Mouse (Mus musculus) right cerebral cortex, adult 18-20 months (tissue): Measurements from ENCODE around the gene Rnf103.
"Not testable (repeated sequence)": the region's sequence is repeated elsewhere in the genome, so short reads cannot be mapped to it uniquely, and the experiment has no call there.

Source experiments
- DNase-seq: peaks from one replicate; pipeline ENCODE4 v3.0.0; 2022; ENCODE audit warnings: mixed read lengths

Gene Rnf103

DNA sequence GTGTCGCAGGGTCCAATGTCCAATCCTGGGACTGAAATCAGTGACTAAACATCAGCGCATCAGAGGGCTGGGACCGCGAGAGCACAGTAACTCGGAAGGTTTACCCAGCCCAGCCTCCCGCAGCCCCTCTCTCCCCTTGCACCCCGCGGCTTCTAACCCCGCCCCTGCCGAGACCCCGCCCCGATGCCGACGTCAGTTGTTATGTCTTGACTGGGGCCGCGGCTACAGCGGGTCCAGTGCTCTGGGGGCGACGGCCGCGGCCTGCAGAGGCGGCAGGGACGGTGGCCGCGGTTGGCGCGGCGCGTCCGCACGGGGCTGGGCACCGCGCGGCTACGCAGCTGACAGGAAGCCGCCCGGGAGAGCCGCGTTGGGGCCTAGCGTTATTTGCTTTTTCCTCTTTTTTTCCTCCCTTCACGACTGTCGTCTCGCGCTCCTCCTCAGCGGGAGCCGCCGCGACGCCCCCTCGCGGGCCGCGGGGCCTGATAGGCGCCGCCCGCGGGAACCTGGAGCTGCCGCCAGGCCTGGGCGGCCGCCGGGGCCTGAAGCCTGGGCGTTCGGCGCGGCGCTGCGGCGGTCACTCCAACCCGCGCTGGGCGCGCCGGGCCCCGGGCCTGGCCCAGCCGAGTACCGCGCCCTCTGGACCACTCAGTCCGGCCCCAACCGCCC lies at the start of gene Rnf103:
Gene Rnf103, plus strand, starts transcription at position 220 of the 666 bp plus-strand sequence.
- peak; percentile 89 for DNase-seq

DNA sequence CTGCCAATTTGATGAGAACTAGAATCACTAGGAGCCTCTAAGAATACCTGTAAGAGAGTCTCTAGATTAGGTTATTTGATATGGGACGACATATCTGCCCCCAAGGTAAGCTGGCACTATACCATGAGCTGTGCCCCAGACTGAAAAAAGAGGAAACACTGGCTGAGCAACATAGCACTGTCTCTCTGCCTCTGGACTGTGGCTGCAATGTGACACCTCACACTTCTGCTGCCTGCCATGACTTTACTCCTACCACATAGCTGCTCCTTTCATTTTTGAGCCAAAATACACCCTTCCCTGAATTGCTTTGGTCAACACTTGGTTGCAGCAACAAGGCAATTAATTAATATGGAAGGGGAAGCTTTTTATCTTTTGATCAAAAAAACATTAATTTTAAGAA lies 48.9 kb upstream of the Rnf103 start:
- DNase-seq = no peak

DNA sequence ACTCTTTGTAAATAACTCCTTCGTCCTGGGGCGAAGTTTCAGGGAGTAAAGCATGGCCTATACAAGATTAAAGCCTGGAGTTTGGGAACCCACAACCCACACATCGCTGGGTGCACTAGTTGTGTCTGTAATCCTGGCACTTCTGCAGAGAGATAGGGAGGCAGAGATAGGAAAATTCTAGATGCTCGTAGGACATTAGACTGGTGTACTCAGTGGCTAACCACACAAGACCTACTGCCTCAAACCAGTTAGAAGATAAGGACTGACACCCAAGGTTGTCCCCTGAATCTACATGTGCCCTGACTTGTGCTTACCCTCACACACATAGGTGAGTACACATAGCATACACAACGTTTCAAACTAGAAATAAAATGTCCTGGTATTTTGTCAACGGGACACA lies 48.1 kb upstream of the Rnf103 start:
- DNase-seq = no peak

DNA sequence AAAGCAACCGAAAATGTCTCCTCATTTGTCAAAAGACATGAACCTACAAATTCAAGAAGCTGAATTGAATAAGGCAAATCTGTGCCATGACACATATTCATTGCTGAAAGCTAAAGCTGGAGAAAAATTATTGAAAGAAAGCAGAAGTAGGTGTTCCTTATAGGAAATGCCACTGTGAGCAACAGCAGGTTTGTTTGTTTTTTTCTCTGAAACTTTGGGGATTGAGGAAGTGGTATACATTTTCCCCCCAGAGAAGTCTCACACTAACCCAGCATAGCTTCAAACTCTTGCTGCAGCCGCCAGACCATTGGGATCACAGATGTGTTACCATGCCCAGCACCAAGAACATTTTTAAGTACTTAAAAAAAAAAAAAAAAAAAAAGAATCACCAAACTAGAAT lies 40.9 kb upstream of the Rnf103 start:
- no peak for DNase-seq

DNA sequence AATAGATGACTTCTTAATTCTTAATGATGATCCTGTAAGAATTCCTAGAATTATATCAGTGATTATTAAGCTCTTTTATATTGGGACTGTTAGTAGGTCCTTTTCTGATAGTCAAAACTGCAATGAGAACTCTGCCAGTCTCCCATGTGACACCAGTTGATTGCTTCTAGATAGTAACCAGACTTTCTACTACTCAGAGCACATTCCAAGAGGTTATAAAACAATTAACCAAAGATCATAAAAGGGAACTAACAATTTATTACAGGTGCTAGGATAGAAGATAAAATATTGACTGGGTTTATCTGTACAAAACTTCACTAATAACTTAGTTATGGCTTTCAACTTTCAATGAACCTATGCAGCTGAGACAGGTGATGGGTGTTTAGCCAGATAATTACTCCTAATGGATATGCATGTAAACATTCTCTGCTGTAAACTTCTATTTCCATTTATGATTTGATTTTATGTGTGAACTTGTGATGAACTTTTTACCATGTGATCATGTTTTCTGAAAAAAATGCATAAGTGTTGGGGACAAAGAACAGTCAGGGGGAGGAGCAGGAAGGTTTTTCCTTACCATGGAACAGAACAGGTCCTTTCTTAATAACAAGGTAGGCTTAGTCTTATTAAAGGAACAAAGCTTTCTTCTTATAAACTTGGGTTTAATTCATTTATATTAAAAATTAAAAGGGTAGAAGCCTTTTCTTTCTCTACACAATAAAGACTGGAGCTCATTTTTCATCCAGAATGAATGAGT lies 39.5 kb upstream of the Rnf103 start:
- DNase-seq = not testable (repeated sequence)

DNA sequence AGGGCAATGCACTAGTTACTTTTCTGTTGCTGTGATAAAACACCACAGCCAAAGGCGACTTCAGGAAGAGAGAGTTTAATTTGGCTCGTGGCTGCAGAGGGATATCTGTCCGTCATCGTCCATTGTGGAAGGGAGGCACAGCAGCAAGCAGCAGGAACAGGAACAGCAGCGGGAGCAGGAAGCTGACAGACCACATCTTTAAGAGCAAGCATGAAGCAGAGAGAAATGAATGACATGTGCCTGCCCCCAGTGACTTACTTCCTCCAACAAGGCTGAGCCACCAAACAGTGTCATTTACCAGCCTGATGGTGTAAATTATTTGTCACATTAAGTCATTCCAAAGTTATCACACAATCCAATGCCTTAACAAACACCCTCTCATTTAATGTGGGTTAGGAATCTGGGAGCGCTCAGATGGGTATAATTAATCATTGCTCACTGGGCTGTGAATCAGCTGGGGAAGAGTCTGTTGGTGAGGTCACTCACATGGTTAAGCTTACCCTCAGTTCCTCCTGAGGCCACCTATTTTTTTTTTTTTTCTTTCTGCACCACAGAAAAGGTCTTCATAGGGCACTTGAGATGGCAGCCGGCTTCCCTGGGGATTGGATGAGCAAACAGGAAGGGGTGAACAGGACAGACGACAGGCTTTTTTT lies 35.6 kb upstream of the Rnf103 start:
- no peak for DNase-seq

DNA sequence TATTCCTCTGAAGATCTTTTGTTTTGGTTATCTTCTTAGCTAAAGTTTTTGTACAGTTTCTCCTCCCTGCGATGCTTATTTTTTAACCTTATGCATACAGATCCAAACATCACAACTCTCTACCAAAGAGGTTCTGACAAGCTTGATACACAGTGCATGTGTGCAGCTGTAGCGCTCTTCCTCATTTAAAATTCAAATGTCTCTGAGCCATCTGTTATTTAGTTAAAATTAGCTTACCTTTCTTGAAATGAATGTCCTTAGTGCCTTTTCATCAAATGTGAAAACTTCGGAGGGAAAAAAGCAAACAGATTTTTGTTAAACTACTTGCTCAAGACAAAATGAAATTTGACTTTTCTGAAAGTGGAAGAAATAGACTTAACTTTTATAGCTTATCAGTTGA lies 28.5 kb upstream of the Rnf103 start:
- DNase-seq = peak; percentile 14

DNA sequence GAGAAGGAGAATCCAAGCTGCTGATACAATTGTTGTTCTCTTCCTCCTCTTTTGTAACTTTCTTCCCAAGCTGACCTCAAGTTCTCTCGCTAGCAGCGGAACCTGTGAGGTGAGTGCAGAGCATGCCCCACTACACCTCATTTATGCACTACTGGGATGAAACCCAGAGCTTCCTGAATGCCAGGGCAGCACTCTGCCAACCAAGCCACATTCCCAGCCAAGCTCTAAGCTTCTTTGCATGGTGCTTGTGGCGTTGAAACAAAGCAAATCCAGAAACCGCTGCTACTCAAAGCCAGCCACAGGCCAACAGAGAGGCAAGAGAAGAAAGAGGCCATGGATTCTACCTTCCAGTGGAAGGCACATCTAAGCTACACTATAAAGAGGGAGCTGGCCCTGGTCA lies 25.9 kb upstream of the Rnf103 start:
- no peak for DNase-seq

DNA sequence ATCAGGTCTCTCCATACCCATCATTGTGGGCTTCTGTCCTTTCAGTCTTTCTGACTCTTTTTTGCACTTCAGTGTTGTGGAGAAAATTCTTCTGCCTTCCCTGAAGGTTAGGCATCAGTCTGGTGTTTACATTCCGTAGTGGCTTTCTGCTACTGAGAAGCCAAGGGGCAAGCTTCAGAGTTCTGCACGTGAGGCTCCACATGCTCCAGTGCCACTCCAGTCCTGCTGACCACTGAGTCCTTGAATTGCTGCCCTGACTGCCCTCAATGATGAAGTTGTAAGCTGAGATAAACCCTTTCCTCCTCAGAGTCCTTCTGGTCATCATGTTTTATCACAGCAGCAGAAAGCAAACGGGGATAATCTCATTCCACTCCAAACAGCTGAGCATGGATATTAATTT lies 24.4 kb upstream of the Rnf103 start:
- DNase-seq = no peak

DNA sequence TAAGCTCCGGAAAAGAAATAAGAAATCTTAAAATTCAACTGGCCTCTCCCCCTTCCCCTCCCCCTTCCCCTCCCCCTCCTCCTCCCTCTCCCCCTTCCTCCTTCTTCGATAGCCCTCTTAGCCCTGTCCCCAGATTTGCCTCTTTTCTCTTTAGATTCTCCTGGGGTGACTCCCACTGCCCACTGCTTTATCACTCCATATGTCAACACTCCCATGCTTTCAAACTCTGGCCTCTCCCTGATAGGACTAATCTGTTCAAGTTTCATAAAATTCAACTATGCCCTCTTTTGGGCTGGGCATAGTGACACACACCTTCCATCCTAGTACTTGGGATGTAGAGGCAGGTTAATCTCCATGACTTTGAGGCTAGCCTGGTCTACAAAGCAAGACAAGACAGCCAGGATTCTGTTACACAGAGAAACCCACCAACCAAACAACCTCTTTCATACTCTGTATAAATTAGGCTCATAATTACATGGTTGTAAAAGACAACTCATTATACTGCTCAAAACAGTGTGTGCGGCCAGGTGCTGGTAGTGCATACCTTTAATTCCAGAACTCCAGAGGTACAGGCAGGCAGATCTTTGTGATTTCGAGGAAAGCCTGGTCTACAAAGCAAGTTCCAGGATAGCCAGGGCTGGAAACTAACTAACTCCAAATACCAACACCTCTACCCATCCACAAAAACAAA lies 21.7 kb upstream of the Rnf103 start:
- DNase-seq = no peak

DNA sequence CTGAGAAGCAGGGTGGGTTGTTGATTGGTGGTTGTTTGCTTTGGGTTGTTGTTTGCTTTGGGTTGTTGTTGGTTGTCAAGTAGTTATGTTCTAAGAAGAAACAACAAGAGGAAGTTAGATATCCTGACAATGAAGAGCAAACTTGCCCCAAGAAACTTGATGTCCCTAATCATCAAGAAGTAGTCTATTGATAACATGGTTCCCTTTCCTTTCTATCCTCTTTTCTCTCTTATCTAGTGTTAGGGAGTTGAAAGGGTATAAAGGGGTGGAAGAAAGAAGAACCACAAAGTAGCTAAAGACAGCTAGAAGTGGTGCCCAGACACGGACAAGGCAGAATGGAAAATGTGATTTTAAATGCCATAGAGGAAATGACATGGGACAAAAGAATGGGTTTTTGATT lies 20.9 kb upstream of the Rnf103 start:
- no peak for DNase-seq

DNA sequence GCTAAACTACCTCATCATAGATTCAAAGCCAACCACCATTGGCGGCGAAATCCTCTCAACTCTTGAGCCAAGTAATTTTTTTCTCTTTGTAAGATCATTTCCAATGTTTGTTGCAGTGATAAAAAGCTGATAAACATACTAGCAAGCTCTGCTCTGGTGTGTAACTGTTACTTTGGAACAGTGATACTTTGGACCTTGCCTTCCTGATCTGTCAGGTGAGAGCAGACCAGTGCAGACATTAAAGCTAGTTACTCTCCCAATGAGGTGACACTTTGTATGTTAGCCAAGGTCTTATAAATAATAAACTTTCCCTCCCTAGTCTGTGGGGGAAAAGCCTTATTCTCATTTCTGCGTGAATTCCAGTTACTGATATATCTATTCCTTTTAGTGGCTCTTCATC lies 18.1 kb upstream of the Rnf103 start:
- no peak for DNase-seq

DNA sequence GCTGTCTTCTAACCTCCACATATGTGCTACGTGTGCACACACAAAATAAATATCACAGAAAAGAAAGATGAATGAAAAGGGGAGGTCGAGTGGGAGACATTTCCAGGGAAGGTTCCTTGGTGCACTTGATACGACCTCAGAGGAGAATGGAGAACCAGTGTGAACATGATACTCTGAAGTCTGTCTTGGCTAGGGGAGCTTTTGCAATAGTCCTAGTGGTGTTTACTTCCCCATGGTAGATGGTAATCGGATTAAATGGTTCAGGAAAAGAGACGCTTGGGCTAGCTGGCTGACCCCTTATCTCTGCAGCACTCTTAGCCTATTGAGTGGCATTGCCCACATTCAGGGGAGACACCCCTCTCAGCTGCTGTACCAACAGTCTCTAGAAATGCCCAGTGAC lies 16.9 kb upstream of the Rnf103 start:
- no peak for DNase-seq

DNA sequence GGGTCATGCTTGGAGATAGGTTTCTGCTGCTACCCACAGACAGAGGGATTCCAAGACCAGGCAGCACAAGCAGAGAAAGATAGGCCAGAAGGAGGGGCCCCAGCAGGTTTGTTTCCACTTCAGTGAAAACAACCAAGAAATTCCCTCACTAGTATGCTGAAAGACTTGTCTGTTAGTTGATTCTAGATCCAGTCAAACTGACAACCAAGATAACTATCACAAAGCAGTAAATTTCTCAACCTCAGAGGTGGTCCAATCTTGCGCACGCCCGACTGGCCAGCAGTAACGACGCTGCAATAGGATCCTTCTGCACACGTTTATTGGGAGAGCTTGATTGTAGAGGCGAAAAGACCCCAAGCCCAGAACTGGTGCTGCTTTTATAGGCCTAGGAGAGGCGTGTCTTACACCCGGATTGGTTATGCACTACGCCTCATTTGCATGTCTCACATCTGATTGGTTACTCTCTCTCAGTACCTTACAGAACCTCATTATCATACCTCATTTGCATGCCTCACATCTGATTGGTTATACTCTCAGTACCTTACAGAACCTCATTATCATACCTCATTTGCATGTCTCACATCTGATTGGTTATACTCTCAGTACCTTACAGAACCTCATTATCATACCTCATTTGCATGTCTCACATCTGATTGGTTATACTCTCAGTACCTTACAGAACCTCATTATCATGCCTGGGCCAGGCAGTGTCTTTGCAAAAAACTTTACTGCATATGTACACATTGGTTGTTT lies 14.7 kb upstream of the Rnf103 start:
- DNase-seq = not testable (repeated sequence)

DNA sequence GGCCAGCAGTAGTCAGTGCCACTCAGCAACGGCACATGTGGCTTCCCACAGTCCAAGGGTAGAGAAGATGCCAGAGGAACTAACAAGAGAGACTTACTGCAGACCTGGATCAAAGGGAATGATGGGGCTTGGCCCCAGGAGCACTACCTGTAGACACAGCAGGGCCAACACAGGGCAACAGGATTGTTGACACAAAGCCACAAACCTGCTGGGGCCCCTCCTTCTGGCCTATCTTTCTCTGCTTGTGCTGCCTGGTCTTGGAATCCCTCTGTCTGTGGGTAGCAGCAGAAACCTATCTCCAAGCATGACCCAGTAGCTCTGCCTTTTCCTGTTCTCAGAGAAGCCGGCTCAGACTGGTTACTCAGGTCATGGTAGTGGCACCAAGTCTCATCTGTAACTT lies 14.1 kb upstream of the Rnf103 start:
- DNase-seq = not testable (repeated sequence)

DNA sequence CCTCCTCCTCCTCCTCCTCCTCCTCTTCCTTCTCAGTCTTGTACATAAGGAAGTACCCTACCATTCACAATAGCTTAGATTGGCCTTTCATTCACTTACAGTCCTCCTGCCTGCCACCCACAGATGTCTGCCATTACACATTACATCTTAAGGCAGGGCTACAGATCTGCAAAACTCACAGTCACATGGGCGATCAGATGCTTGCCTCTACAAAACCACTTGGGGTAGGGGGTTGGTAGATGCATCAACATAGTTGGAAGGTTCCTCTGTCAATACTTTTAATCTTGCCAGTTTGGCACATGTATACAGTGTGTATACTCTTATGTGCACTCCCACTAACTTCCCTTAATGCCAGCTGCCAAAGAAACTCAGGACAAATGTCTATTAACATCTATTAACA lies 13.6 kb upstream of the Rnf103 start:
- DNase-seq = no peak

DNA sequence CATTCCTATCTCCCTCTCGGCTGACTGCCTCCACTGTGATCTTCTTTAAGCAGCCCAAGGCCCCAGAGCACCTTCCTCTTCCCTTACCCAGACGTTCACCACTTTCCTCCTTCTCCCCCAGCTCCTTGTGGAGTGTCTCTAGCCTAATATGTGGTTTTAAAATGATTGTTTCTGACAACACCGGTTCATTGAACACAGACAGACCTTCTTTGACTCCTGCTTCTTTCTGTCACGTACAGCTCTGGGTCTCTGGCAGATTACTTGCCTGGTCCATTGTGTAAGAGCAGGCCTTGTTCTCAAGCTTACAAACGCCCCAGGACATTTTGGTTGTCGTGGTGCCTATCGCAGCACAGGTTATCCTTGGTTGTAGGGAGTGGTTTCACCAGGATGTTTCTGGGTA lies 12.6 kb upstream of the Rnf103 start:
- no peak for DNase-seq

DNA sequence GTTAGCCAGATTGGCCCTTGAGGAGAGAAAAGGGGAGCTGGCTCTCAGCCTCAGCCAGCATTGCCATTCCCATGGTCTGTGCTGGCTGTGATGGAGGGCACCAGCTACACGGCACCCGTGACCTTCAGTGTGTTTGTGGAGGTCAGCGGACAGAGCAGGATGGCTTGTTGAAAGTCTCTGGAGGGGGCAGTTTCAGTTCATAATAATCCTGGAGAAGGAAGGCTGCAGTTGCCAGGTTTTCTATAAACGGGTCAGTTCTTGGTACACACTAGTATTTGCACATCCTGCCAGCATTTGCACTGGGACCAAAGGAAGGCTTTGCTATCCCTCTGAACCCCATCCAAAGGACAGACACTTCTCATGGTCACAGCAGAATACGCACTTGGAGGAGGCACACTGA lies 8.4 kb upstream of the Rnf103 start:
- DNase-seq = no peak

DNA sequence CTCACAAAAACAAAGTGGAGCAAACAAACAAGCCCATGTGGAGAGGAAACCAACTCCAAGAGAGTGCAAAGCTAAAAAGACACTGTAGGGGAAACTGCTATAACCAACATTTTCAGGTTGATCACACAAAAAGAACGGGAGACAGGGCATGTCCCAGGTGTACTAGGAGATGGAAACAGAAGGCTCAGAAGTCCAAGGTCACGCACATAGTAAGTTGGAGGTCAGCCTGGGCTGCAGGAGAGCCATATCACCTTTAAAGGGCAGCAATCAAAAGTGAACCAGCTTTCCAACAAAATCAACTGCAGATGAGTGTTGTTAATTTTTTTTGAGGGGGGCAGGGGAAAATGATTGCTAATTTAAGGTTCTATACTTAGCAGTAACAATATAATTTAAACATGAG lies 7.5 kb upstream of the Rnf103 start:
- DNase-seq = no peak

DNA sequence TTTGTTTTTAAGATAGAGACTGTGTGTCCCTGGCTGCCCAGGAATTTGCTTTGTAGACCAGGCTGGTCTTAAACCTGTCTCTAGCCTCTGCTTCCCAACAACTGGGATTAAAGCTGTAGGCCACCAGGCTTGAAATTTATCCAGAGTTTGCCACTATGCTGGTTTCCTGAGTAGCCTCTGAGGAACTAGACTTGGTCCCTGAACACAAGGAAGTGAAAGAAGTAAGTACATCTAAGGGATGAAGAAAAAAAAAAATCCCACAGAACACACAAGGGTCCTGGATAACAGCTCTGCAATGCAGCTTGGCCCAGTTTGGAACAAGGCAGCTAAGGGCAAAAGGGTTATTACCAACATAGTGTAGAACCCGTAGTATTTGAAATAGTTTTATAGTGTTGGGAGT lies 6.8 kb upstream of the Rnf103 start:
- no peak for DNase-seq

DNA sequence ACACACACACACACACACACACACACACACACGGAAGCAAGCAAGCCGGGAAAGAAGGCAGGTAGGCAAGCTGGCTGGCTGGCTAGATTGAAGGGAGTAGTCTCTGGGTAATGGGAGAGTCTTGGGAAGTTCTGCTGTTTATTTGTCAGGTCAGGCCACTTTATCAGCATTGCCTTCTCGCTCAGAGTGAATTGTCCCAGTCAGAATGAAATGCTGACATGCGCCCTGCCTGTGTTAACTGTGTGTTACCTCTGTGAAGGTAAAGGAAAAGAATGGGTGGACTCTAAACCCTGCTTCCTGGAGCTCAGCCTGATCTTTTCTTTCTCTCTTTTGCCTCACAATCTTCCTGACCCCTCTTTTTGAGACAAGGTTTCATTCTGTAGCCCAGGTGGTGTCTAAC lies 5.7 kb upstream of the Rnf103 start:
- no peak for DNase-seq

DNA sequence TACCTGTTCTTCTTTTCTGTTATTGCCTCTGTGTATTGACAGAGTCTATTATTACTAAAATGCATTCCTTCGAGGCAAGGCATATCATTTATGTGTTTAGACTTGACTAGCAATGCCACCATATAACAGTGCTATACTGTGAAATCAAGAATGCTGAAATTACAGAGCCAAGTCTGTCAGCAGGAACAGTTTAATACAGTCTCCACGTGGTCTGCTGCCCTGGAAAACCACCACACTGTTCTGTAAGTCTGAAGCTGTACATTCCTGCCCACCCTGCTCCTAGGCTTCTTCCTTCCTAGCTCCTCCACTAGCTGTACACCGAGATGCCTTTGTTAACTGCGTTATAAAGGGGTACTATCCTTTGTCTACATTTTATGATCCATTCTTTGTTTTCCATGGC lies 1.6 kb upstream of the Rnf103 start:
- no peak for DNase-seq
